Mouse (Mus musculus) layer of hippocampus, adult 18-20 months (tissue): ENCODE results near the gene Usp29. TPM values are rescaled to one million over a fixed set of nuclear protein-coding genes. Genes with fewer than 3 reads are reported as not detected.
A peak's percentile ranks its signal among the peaks of the same experiment; 100 is the strongest.
"Not testable (repeated sequence)": the region's sequence is repeated elsewhere in the genome, so short reads cannot be mapped to it uniquely, and the experiment has no call there.

ENCODE experiments used
- DNase-seq, 2 experiments: peaks; one replicate each; pipeline ENCODE4 v3.0.0; 2022; ENCODE audit warnings: low spot score in 2 of 2
- microRNA-seq, 2 experiments: library from miRNA; unstranded; fragments of <30 nt; microRNA quantifications; one replicate each; pipeline ENCODE4 v1.2.0; 2021
- total RNA-seq, 2 experiments: library from RNA; stranded (reverse); gene quantifications; 2 replicates each; pipeline ENCODE4 v1.2.3; 2021

Usp29 gene
- total RNA-seq, 2 experiments from 2014 or later, result 27.4 to 31.6 TPM

DNA sequence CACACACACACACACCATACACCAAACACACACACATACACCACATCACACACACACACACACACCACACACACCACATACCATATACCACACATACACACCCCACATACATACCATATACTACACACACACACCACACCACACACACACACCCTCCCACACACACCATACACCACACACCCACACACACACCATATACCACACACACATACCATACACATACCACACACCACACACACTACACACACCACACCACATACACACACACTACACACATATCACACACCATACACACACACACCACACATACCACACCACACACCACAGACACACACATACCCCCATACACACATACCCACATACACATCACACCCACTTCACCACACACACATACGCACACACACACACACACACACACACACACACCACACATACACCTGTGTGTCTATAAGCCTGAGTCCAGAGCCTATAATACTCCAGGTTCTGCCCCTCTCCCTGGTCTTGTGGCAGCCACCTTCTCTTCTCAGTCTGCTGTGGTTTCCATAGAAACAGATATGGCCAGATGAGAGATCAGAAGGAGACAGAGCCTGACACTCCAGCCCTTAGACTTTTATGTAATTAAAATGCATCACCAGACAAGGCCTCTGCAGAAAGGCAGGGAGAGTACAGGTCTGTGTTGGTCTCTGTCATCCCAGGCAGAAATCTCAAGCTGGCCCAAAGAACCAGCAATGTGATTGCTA is 188.9 kb downstream of the Usp29 start:
- no peak for DNase-seq

DNA sequence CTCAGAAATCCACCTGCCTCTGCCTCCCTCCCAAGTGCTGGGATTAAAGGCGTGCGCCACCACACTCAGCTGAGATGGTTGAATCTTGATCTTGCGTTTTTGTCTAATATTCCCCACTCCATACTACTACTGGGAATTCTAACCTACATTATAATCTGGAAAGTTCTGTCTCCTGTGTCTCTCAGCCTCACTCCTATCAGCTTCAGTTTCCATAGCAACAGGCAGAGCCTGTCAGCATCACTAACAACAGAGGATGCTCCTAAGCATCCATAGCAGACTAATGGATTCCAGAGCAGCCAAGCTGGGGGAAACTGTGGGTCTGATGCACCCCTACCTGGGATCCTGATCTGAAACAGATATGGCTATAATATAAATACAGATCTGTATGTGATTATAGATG is 193.1 kb downstream of the Usp29 start:
- peak in 1 of 2 experiments; percentile 34 for DNase-seq

DNA sequence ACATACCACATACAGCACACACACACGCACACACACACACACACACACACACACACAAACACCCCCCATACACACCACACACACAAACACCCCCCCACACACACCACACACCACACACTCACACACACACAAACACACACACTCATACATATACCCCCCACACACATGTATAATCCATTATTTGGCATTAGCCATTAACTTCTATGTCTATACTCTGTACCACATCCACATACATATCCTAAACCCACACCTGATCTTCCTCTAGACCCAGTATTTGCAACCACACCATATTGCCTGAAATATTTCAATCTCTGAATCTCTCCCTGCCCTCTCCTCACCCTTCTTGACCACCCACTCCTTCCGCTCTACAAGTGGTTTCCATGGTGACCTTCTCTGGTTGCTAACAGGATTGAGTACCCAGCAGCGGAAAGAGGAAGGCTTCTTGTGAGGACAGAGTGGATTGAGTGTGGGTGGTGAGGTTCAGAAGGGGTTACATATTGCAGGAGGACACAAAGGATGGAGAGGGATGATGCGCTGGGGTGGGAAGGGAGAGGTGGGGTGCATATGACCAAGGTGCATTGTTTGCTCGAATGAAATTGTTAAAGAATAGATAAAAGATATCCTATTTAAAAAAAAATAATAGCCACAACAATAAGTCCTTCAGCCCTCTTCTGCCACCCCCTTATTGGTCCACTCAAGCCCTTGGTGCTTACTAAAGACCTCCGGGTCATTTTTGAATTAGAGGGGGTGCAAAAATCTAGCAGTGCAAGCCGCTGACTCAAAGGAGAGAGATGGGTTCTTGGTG is 195.8 kb downstream of the Usp29 start:
- peak; percentile 13 to 40 for DNase-seq

DNA sequence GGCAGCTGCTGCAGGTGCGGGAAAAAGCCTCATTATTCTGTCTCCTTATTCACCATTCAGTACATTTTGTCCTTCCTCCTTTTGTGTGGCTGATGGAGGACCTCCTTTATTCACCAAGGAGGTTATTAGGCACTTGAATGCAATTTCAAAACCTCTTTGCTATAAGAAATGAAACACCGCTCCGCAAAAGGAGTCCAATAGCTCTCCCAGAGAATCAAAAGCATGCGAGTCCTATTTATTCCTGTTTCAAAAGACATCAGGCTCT is 196.3 kb downstream of the Usp29 start:
- DNase-seq, result no peak

DNA sequence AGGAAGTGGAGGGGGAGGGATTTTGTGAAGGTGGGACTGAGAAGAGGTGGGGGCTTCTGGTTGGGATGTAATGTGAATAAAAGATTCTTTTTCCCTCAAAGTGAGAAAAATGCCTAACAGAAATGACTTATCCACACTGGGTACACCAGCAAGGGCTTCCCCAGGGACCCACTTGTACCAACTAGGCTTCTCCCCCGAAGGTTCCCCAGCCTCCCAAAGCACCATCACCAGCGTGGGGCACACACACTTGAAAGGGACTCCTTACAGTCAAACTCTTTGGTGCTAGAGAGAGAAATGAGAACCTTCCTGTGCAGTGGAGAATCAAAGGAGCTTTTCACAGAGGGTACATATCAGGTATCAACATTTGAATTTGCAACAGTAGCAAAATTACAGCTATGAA is 198.9 kb downstream of the Usp29 start:
- no peak for DNase-seq

DNA sequence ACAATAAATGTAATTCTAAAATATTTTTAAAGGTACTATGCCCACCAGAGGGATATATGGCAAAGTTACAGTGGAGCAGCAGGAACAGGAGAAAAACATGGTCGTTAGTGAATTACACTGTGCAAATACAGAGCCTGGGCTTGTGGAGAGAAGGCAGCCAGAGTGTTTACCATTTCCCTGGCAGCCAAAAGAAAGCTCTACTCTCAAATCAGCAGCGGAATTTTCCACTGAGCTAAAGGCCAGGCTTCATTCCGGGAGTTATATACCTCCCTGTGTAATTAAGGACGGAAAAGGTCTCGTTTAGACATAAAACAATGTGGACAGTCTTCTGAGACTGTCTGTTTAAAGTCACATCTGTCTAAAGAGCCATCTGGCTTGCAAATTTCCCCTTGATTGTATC is 204.4 kb downstream of the Usp29 start:
- no peak for DNase-seq

DNA sequence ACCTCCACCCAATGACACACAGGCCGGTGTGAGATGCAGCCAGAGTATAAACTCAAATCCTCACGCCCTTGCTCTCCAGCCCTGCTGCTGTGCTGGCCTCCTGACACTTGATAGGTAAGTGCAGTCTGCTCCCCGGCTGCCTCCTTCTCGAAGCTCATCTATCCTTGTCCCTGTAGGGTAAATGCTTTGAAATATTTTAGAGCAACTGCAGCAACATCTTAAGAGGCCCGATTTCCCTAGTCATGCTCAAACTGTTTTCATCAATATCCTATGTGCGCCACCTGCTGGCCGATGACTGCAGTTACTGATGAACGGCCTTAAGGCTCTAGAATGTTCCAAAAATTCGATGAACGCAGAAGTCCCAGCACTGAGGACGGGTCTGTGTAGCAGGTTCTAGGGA is 206.7 kb downstream of the Usp29 start:
- DNase-seq, result peak; percentile 61 to 85

DNA sequence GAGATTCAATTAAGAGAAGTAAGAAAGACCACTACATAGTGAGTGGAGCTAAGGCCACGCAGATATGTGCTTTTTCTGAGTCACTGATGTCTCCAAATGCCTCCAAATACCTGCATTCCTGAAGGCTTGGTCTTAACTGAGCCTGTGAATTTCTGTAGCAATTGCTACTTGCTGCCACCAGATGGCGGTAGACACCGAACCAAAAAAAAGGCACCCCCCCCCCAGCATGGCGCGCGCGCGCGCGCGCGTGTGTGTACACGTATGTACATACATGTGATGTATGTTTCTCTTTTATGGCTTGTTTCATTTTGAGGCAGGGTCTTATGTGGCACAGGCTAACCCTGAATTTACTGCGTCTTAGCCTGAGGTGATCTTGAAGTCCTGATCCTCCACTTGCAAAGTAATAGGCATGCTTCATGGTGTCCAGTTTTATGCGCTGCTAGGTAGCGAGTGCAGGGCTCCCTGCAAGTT is 210.4 kb downstream of the Usp29 start:
- no peak for DNase-seq

DNA sequence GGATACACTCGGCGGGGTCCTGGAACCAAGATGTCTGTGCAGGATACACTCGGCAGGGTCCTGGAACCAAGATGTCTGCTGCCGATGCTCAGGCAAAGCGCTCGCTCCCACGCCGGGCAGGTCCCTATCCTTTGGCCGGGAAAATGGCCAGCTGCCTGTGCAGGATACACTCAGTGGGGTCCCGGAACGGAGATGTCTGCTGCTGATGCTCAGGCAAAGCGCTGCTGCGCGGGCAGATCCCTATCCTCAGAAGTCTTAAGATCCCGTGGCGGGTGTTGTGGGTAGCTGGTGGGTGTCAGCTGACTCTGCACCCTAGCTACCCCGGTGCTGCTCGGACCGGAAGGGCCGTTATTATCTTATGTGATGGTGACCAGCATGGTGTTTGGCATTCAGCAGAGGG is 217.7 kb downstream of the Usp29 start:
- DNase-seq, result not testable (repeated sequence)

DNA sequence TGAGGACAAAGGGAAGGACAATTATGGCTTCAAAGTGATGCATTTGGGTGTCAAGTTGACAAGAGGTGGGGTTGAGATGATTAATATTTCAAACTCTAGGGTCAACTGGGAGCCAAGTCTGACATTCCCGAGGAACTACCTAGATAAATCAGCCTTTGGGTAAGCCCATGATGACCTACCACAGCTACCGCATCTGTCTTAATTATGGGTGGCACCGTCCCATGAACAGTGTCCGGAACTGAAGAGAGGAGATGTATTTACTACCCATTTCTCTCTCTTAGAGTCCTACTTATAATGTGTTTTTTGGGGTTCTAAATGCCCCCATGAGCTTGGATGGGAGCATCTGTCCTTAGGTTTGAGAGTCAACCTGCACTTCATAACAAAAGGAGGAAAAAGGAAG is 226.2 kb downstream of the Usp29 start:
- no peak for DNase-seq

DNA sequence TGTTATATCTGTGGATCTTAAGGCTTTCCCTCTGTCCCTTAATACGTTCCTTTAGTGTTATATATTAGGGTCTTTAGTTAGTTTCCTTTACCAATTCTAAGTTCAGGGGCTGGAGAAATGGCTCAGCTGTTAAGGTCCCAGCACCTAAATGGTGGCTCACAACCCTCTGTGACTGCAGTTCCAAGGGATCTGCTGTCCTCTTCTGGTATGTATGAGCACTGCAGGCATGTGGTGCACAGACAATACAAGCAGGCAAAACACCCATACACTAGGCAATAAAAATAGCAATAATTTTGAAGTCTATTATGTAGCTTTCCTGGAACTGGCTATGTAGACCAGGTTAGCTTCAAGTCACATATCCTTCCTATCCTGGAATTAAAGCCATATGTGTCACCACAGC is 228.2 kb downstream of the Usp29 start:
- no peak for DNase-seq

DNA sequence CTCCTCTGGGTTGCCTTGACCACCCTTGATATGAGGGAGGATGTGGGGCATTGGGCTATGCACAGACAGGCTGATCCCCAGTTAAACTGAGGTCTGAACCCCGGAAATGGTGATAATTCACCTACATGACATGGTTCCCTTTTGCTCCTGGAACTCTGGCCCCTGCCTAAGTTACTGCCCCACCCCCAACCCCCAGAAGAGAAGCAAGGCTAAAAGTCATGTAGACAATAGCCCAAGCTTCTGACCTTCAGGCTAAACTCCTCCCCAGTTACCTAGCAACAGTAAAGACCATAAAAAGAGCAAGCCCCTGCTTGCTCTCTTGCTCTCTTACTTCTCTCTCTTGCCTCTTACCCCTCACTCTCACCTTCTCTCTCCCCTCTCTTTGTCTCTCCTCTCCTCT is 243.2 kb downstream of the Usp29 start:
- DNase-seq, result no peak

DNA sequence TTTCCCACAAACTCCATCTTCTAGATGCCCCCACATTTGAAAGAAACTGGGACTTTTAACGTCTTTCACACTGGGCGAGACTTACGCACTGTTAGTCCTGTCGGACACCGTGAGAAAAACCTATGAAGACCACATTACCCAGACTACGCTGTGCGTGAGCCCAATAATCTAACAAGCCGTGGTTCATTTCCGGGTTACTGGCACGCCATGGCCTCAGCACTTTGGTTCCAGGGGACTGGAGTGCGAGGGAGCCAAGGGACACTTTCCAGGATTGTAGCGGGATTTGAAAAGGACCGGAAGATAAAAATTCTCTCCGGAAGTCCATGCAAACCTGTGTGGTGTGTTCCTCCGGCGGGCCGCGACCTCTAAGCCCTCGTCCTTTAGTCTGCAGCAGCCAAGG is 246.5 kb downstream of the Usp29 start:
- DNase-seq, result no peak

DNA sequence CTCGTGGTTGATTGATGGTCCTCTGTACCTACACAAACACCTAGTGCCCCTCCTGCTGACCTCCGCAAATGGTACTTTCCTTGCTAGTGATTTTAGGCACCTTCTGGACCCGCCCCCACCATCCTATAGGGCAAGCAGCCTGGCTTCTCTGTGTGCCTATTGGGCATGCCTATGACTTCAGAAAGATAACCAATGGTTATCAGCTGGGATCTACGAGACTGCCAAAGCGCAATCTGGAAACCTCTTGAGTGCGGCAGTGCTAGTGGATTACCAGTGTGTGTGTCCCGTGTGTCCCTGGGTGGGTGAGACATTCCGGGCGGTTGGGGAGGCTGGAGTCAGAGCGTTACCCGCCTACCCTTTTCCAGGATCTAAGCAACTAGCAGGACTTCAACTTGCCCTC is 264.9 kb downstream of the Usp29 start, which contains the start of gene Aurkc:
Gene Aurkc, plus strand, starts transcription at position 50 of the 400 bp plus-strand sequence.
- DNase-seq, result not testable (repeated sequence)

DNA sequence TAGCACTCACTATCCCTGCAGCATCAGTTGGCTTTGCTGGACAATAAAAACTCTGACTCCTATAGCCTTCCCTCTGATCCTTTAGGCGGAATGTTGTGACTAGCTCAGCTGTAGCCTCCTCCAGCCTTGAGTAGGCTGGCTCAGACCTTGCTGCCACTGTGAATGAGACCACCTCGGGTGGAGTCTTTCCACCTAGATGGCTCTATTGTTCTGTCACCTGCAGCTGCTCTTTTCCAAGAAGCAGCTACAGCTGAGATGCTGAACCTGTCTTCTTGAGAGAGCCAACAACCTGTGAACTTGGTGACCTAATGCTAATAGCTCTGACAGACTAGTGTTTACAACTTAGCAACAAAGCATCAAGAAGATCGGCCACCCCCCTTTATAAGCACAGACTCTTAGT is 268.5 kb downstream of the Usp29 start:
- DNase-seq, result not testable (repeated sequence)

DNA sequence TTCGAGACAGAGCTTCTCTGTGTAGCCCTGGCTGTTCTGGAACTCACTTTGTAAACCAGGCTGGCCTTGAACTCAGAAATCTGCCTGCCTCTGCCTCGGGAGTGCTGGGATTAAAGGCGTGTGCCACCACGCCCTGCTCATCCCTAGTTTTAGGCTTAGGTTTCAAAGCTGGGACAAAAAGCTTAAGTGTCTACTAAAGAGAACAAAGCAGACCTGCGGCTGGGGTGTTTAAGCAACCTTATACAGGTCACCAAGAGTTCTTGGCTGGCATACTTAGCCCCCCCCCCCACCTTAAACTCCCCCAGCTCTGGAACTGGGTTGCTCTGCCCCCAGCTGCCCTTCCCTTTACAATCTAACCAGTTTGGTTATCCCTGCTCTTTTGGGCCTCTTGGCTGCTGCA is 275.1 kb downstream of the Usp29 start:
- DNase-seq, result not testable (repeated sequence)

Small RNA genes lying within 50 kb of the gene (microRNA-seq; reads per million reads assigned to microRNA genes)
- gene Mir3099, result 330 to 482 reads per million in 2 experiments

Other genes with a start within 250 kb of the Usp29 start
- not detected for gene Olfr5, start 243.6 kb upstream of the Usp29 start, total RNA-seq
- not detected for gene Olfr1347, start 230.8 kb upstream of the Usp29 start, total RNA-seq
- not detected for gene Olfr1348, start 221.8 kb upstream of the Usp29 start, total RNA-seq
- not detected for gene Olfr1349, start 207.6 kb upstream of the Usp29 start, total RNA-seq
- gene Olfr1350, start 165.7 kb upstream of the Usp29 start, total RNA-seq, result not detected
- 1 to 10 TPM; 6.5 to 8.3 TPM for gene Zim1, start 34.1 kb upstream of the Usp29 start, total RNA-seq
- 100 to 1,000 TPM; 180 to 186 TPM for gene Peg3, start 147 bp upstream of the Usp29 start, total RNA-seq